Mouse (Mus musculus) heart, adult 2 months (tissue): ENCODE data around the gene Tfap2d. TPM values are rescaled to one million over a fixed set of nuclear protein-coding genes. Genes with fewer than 3 reads are reported as not detected.

Experiments
- DNase-seq, 2 experiments: peaks; one replicate each; pipeline ENCODE4 v3.0.0; 2021
- H3K27ac ChIP-seq: fragments of 200-600 bp; 2 replicates; pipeline ENCODE4 v1.8.1; 2022
- H3K27me3 ChIP-seq: fragments of 200-500 bp; 2 replicates; pipeline ENCODE4 v1.6.1; 2012; ENCODE audit warnings: mild to moderate bottlenecking, low read length, inconsistent platforms, mixed read lengths; ENCODE audit not compliant: control insufficient read depth, insufficient read depth
- H3K36me3 ChIP-seq: fragments of 200-500 bp; 2 replicates; pipeline ENCODE4 v1.6.1; 2012; ENCODE audit warnings: low read length, inconsistent platforms; ENCODE audit not compliant: control insufficient read depth, insufficient read depth
- H3K4me1 ChIP-seq: fragments of 200-500 bp; 2 replicates; pipeline ENCODE4 v1.6.1; 2011; ENCODE audit warnings: low read length; ENCODE audit not compliant: control insufficient read depth, insufficient read depth
- H3K4me3 ChIP-seq: fragments of 200-600 bp; 2 replicates; pipeline ENCODE4 v1.8.1; 2022
- H3K79me2 ChIP-seq: fragments of 200-500 bp; replicated peaks from 2 replicates; pipeline ENCODE4 v1.6.1; 2012; ENCODE audit warnings: mild to moderate bottlenecking, inconsistent platforms, low read length, moderate library complexity, mixed read lengths; ENCODE audit not compliant: control insufficient read depth, insufficient read depth
- H3K9ac ChIP-seq: fragments of 200-500 bp; 2 replicates; pipeline ENCODE4 v1.6.1; 2012; ENCODE audit warnings: low read depth, mild to moderate bottlenecking, control low read depth, inconsistent platforms, low read length, mixed read lengths
- CTCF ChIP-seq: fragments of 200-600 bp; IDR thresholded peaks from 2 replicates; pipeline ENCODE4 v1.8.1; 2022; ENCODE audit warnings: antibody characterized with exemption, mild to moderate bottlenecking, moderate library complexity
- EP300 ChIP-seq: fragments of 200-500 bp; IDR thresholded peaks from 2 replicates; pipeline ENCODE4 v1.6.1; 2011; ENCODE audit warnings: low read depth, low read length, control low read depth; ENCODE audit not compliant: insufficient read depth
- POLR2A ChIP-seq: fragments of 200-500 bp; IDR thresholded peaks from 2 replicates; pipeline ENCODE4 v1.6.1; 2011; ENCODE audit warnings: mild to moderate bottlenecking, low read depth, low read length, control low read depth; ENCODE audit not compliant: insufficient read depth
- WGBS: fragments of 180-500 bp; shearing (Covaris S2); methylation state at CpG from one replicate; pipeline ENCODE4 v1.1.7; 2018; 5-methylcytosine and 5-hydroxymethylcytosine counted together
- intact Hi-C: fragments of 180-260 bp; cut with DNase I; formaldehyde crosslinking; loops from one replicate; pipeline ENCODE4 v1.15.1; 2025
- polyA plus RNA-seq: library from polyadenylated mRNA; depleted of rRNA; stranded (reverse); fragments of >200 nt; gene quantifications from 2 replicates; pipeline ENCODE4 v1.2.3, GENCODE M21; 2012
- total RNA-seq, 2 experiments: library from RNA; stranded (reverse); gene quantifications; 2 replicates each; pipeline ENCODE4 v1.2.3; 2021

Tfap2d gene
- total and polyA plus RNA-seq, 3 experiments, result not detected

DNA sequence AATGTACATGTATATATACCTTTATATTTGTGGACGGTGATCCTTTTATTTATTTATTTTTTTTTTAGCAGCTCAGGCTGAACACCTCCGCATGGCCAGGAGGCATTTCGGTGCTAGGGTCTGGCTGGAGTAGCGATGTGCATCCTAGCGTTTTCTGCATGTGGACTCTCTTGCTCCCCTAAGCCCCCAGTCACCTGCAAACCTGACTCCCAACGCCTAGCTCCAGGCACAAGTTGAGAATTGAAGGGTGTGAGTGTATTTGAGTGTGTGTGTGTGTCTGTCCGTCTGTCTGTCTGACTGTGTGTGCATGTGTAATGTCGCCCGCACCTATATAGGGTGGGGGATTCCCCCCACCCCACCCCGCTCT lies 937 bp downstream of the Tfap2d start:
- no peaks in the 10 kb centered on the region for H3K79me2 ChIP-seq
- no peaks in the 10 kb centered on the region for H3K36me3 ChIP-seq
- no peak overlapping the region for H3K4me3 ChIP-seq
- no peak overlapping the region for H3K27ac ChIP-seq
- no peaks in the 10 kb centered on the region; the same call in none of the 2 replicates for H3K27me3 ChIP-seq
- intact Hi-C loops, result no loop called here
- H3K4me1 ChIP-seq, result no peaks in the 10 kb centered on the region
- WGBS, result 1% methylated on average over 10 of the region's 10 CpGs
- DNase-seq, result no peak
- H3K9ac ChIP-seq, result no peak overlapping the region
- no peak for TF ChIP-seq CTCF
- no peak for TF ChIP-seq POLR2A
- no peak for TF ChIP-seq EP300

DNA sequence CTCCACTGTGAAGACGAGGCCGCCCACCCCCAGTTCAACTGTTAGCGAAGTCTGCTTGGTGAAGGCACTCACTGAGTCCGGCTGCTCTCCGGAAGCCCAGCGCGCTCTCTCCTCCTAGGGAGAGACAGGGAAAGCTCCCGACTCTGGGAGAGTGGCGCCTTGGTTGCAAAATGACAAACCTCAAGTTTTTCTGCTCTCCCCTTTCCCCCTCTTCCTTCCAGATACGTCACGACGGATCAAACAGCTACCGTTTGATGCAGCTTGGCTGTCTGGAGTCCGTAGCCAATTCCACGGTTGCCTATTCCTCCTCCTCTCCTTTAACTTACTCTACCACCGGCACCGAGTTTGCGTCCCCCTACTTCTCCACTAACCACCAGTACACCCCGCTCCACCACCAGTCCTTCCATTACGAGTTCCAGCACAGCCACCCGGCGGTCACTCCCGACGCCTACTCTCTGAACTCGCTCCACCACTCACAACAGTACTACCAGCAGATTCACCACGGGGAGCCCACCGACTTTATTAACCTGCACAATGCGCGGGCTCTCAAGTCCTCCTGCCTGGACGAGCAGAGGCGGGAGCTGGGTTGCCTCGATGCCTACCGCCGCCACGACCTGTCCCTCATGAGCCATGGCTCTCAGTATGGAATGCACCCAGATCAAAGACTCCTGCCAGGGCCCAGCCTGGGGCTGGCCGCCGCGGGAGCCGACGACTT lies 1.5 kb downstream of the Tfap2d start:
- H3K36me3 ChIP-seq, result no peaks in the 10 kb centered on the region
- no peak overlapping the region for H3K4me3 ChIP-seq
- no peak for TF ChIP-seq CTCF
- TF ChIP-seq EP300, result no peak
- TF ChIP-seq POLR2A, result no peak
- no peaks in the 10 kb centered on the region; the same call in none of the 2 replicates for H3K27me3 ChIP-seq
- DNase-seq, result no peak
- intact Hi-C loops, result no loop called here
- WGBS, result 2% methylated on average over 40 of the region's 40 CpGs
- no peak overlapping the region for H3K27ac ChIP-seq
- no peaks in the 10 kb centered on the region for H3K79me2 ChIP-seq
- H3K9ac ChIP-seq, result no peak overlapping the region
- H3K4me1 ChIP-seq, result no peaks in the 10 kb centered on the region

DNA sequence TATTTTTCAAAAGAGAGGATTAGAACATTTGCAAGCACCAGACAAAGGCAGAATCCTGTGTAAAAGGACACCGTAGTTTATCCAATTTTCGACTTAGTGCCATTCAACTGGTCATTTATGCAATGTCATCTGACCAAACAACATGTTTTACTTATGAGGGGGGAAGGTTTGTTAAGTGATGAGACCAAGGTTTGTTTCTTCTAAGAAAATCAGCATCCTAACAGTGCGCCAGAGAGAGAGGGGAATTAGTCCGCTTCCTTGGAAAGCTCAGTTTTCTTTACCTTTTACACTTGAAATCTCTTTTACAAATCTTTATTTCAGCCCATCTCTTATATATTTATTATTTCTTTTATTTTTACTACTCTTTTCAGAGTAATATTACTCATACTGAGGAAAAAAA lies 3.6 kb downstream of the Tfap2d start:
- no peaks in the 10 kb centered on the region; the same call in none of the 2 replicates for H3K27me3 ChIP-seq
- 4% methylated on average over 4 of the region's 4 CpGs for WGBS

DNA sequence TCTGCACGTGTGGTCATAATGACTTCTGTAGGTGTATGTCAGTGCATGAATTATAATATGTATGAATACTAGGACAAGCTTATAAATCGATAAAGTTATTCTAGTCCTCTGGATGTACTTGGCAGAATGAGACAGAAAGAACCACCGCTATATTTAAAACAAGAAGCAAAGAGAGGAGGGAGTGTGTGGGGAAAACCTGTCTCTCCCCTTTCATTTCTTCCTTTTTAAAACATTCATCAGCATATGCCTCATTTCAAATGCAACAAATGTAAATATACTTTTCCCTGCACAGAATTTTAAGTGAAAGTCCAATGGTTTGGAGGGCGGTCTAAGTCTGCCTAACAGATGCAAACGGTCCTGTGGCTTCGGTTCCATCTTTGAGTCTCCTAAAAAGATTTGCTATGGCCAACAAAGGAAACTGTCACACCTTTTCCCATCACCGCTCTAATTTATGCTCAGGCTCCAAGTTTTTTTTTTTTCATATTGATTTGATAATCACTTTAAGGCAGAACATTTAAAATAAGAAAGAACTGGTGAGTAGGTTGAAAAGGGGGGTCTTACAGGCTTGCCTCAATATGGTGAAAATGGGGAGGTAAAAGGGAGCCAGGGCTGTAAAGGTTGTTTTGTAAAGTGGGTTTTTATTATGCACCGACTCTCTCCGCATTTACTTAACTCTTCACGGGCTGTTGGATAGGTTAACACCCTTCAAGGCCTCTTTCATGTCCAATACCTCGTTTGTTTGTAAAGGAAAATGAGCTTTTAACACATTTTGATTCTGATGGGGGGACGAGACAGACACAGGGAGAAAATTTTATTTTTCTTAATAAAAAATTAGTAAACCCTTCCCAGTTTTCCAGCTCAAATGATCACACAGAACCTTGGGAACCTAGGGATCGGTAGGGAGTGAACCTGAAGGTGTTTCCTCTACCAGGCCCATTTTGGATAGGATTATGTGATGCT lies 4.3 kb downstream of the Tfap2d start:
- Histone ChIP-seq H3K27me3 (no peaks in the 10 kb centered on the region; the same call in none of the 2 replicates), H3K9ac (no peak overlapping the region), H3K36me3 (no peaks in the 10 kb centered on the region), H3K4me1 (no peaks in the 10 kb centered on the region), H3K79me2 (no peaks in the 10 kb centered on the region), H3K4me3 (no peak overlapping the region), H3K27ac (no peak overlapping the region)
- TF ChIP-seq EP300 (no peak), POLR2A (no peak), CTCF (no peak)
- WGBS, result 2% methylated on average over 13 of the region's 13 CpGs
- intact Hi-C loops, result no loop called here
- no peak for DNase-seq

More for the DNA sequence above, 3.6 kb downstream of the Tfap2d start:
- intact Hi-C loops, result no loop called here
- no peak overlapping the region for H3K9ac ChIP-seq
- no peaks in the 10 kb centered on the region for H3K79me2 ChIP-seq
- no peaks in the 10 kb centered on the region for H3K36me3 ChIP-seq
- DNase-seq, result no peak
- no peaks in the 10 kb centered on the region for H3K4me1 ChIP-seq
- TF ChIP-seq EP300 (no peak), POLR2A (no peak), CTCF (no peak)
- no peak overlapping the region for H3K27ac ChIP-seq
- H3K4me3 ChIP-seq, result no peak overlapping the region

DNA sequence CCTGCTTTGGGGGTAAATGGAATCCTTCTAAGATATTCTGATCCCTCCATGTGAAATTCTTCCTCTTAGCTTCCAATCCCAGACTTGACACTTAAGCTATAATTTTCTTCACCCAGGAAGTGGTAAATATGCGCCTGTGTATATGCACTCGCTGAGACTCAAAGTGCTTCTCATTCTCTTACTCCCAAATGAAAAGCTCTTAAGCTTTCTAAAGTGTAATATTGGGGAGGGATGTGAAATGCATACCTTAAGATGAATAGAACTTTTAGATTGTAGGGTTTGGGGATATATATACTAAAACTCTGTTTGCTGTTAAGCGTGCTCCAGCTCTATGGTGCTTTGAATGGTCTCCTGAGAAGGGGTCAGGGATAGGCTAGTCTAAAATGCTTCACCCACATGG lies 5.0 kb downstream of the Tfap2d start:
- no peaks in the 10 kb centered on the region; the same call in none of the 2 replicates for H3K27me3 ChIP-seq
- under 1% methylated on average over 3 of the region's 3 CpGs for WGBS

More for the DNA sequence above, 5.0 kb downstream of the Tfap2d start:
- intact Hi-C loops, result no loop called here
- no peaks in the 10 kb centered on the region for H3K79me2 ChIP-seq
- no peak for TF ChIP-seq CTCF
- TF ChIP-seq POLR2A, result no peak
- TF ChIP-seq EP300, result no peak
- no peak for DNase-seq
- no peak overlapping the region for H3K4me3 ChIP-seq
- no peak overlapping the region for H3K9ac ChIP-seq
- H3K4me1 ChIP-seq, result no peaks in the 10 kb centered on the region
- H3K27ac ChIP-seq, result no peak overlapping the region
- H3K36me3 ChIP-seq, result no peaks in the 10 kb centered on the region
